ENCODE assay signal across 12 mouse cellular contexts in genomic region chr3:51228821-51229205, GRCm38 (mm10). TPM values are rescaled to one million over a fixed set of nuclear protein-coding genes. Genes with fewer than 3 reads are reported as not detected.
DNase-seq lines count a peak whose midpoint lies in the region; ATAC-seq lines count a peak whose summit lies in the region.
"Had no signal": no experiment of that assay in that cellular context is flagged by ENCODE, and none has a peak within 500 bp of the region (broad histone marks: within the 10 kb centered on the region; RNA-seq: fewer than 3 reads in every experiment).

No protein-coding gene starts in this region.

- peaks cover 18% of the 10 kb centered on the region for H3K4me1 ChIP-seq in limb, embryonic 12.5 days (replicated peaks)
- H3K4me1 ChIP-seq in limb, embryonic 10.5 days = peaks cover 26% of the 10 kb centered on the region
- peaks cover 23% of the 10 kb centered on the region for H3K4me1 ChIP-seq in hindbrain, embryonic 12.5 days

- no peaks in the 10 kb centered on the region for H3K36me3 ChIP-seq in limb, embryonic 12.5 days
- H3K36me3 ChIP-seq in limb, embryonic 10.5 days = peaks cover 5% of the 10 kb centered on the region; the same call in 1 of the 2 replicates
- H3K36me3 ChIP-seq in hindbrain, embryonic 12.5 days = no peaks in the 10 kb centered on the region

- intact Hi-C loops in left cerebral cortex, postnatal 14 days (cut with DNase I) = no loop called here

- no peak for ATAC-seq in limb, embryonic 12.5 days (ENCODE audit: insufficient number of reproducible peaks, insufficient read depth, low FRiP score, low TSS enrichment, low read depth)
- no peak for ATAC-seq in hindbrain, embryonic 12.5 days (ENCODE audit: low FRiP score)
- ATAC-seq in megakaryocyte progenitor cell, adult 5-6 weeks (replicated peaks; ENCODE audit: poor library complexity) = no peak

- WGBS in limb, embryonic 12.5 days = 84% methylated on average over 9 of the region's 9 CpGs
- WGBS in limb, embryonic 10.5 days = 86% methylated on average over 9 of the region's 9 CpGs
- WGBS in hindbrain, embryonic 12.5 days = 85% methylated on average over 9 of the region's 9 CpGs

- H3K4me2 ChIP-seq in limb, embryonic 12.5 days = no peak overlapping the region
- H3K4me2 ChIP-seq in hindbrain, embryonic 12.5 days (replicated peaks) = no peak overlapping the region

- H3K9ac ChIP-seq in limb, embryonic 12.5 days (replicated peaks) = no peak overlapping the region
- no peak overlapping the region for H3K9ac ChIP-seq in hindbrain, embryonic 12.5 days

- no peak overlapping the region for H3K4me3 ChIP-seq in limb, embryonic 12.5 days (replicated peaks)
- no peak overlapping the region for H3K4me3 ChIP-seq in limb, embryonic 10.5 days
- no peak overlapping the region for H3K4me3 ChIP-seq in hindbrain, embryonic 12.5 days

- H3K27me3 ChIP-seq in limb, embryonic 12.5 days = no peaks in the 10 kb centered on the region
- H3K27me3 ChIP-seq in limb, embryonic 10.5 days (ENCODE audit: low read depth, poor library complexity, severe bottlenecking) = no peaks in the 10 kb centered on the region
- H3K27me3 ChIP-seq in hindbrain, embryonic 12.5 days = no peaks in the 10 kb centered on the region

- 0 out of 2 replicates have a peak overlapping the region, but pooled peaks have one; percentile 35 for H3K27ac ChIP-seq in limb, embryonic 12.5 days
- H3K27ac ChIP-seq in limb, embryonic 10.5 days = no peak overlapping the region
- H3K27ac ChIP-seq in hindbrain, embryonic 12.5 days = no peak overlapping the region
- H3K27ac ChIP-seq: stomach, postnatal 0 days had no signal

- no peaks in the 10 kb centered on the region for H3K9me3 ChIP-seq in limb, embryonic 12.5 days
- H3K9me3 ChIP-seq in limb, embryonic 10.5 days (replicated peaks) = no peaks in the 10 kb centered on the region
- no peaks in the 10 kb centered on the region for H3K9me3 ChIP-seq in hindbrain, embryonic 12.5 days (replicated peaks)

- DNase-seq in limb, embryonic 10.5 days (ENCODE audit: low spot score) = no peak
- peak; percentile 74 to 81 for DNase-seq in layer of hippocampus, adult 18-20 months (ENCODE audit: low spot score in 2 of 2)
- peak; percentile 62 to 78 for DNase-seq in left cerebral cortex, postnatal 14 days (ENCODE audit: low spot score in 2 of 2)
- DNase-seq in right cerebral cortex, postnatal 25 days = peak; percentile 61
- DNase-seq: embryo, embryonic 11 days; heart, postnatal 10 days; kidney, postnatal 36 days; lung, postnatal 14 days had no signal

RNA-seq across cellular contexts. Expression of gene Noct, which starts 4.6 kb away (rescaled TPM):
- polyA plus RNA-seq in limb, embryonic 12.5 days (2016; fragmentation: Nextera tagmentation; extraction: Ambion mirVana) = 14.8 and 15.4 TPM in 2 replicates
- 11.0 and 11.9 TPM in 2 replicates for polyA plus RNA-seq in limb, embryonic 10.5 days (2016; fragmentation: Nextera tagmentation; extraction: Ambion mirVana)
- 10 to 100 TPM; 59.5 to 60.3 TPM for total RNA-seq in layer of hippocampus, adult 18-20 months (2021)
- total RNA-seq in left cerebral cortex, postnatal 14 days (2021) = 10 to 100 TPM; 51.0 to 52.6 TPM
- polyA plus RNA-seq in hindbrain, embryonic 12.5 days (2016; fragmentation: Nextera tagmentation; extraction: Ambion mirVana) = 18.5 and 19.3 TPM in 2 replicates
- 17.2 and 20.3 TPM in 2 replicates for total RNA-seq in megakaryocyte progenitor cell, adult 5-6 weeks (2015)
- 6.0 and 7.8 TPM in 2 replicates for total RNA-seq in megakaryocyte progenitor cell, adult 5-6 weeks (2017)
